Mouse (Mus musculus): ENCODE data around the gene Neurog1. TPM values are rescaled to one million over a fixed set of nuclear protein-coding genes. Genes with fewer than 3 reads are reported as not detected.

The Neurog1 gene
- polyA plus RNA-seq, 1 experiment: 10.1 TPM

- no peak for TF ChIP-seq POLR2A (IDR thresholded peaks at IDR 0.05; ENCODE audit: borderline replicate concordance, extremely low read depth, insufficient read depth, insufficient read length, poor library complexity, severe bottlenecking)
- TF ChIP-seq CTCF (IDR thresholded peaks at IDR 0.05; ENCODE audit: borderline replicate concordance, extremely low read depth, insufficient read depth, insufficient read length): no peak
- no peak for DNase-seq (ENCODE audit: low read depth)
Observed at GRCm38 (mm10) chr13:56257469-56258153, 5.6 kb upstream of the Neurog1 start.

- peak; percentile 42 for DNase-seq (ENCODE audit: low read depth)
- TF ChIP-seq CTCF (IDR thresholded peaks at IDR 0.05; ENCODE audit: borderline replicate concordance, extremely low read depth, insufficient read depth, insufficient read length): no peak
- TF ChIP-seq POLR2A (IDR thresholded peaks at IDR 0.05; ENCODE audit: borderline replicate concordance, extremely low read depth, insufficient read depth, insufficient read length, poor library complexity, severe bottlenecking): no peak
Observed at GRCm38 (mm10) chr13:56256716-56257299, 4.8 kb upstream of the Neurog1 start.

- no peak for TF ChIP-seq CTCF (IDR thresholded peaks at IDR 0.05; ENCODE audit: borderline replicate concordance, extremely low read depth, insufficient read depth, insufficient read length)
- no peak for TF ChIP-seq POLR2A (IDR thresholded peaks at IDR 0.05; ENCODE audit: borderline replicate concordance, extremely low read depth, insufficient read depth, insufficient read length, poor library complexity, severe bottlenecking)
- no peak for DNase-seq (ENCODE audit: low read depth)
Observed at GRCm38 (mm10) chr13:56253379-56253778, 1.4 kb upstream of the Neurog1 start.

GRCm38 (mm10) chr13:56252783-56253182, 820 bp upstream of the Neurog1 start:
- peak; percentile 74 for DNase-seq (ENCODE audit: low read depth)
- TF ChIP-seq CTCF (IDR thresholded peaks at IDR 0.05; ENCODE audit: borderline replicate concordance, extremely low read depth, insufficient read depth, insufficient read length) (no peak), POLR2A (IDR thresholded peaks at IDR 0.05; ENCODE audit: borderline replicate concordance, extremely low read depth, insufficient read depth, insufficient read length, poor library complexity, severe bottlenecking) (no peak)

- peak; percentile 50 for DNase-seq (ENCODE audit: low read depth)
- TF ChIP-seq CTCF (IDR thresholded peaks at IDR 0.05; ENCODE audit: borderline replicate concordance, extremely low read depth, insufficient read depth, insufficient read length) (no peak), POLR2A (IDR thresholded peaks at IDR 0.05; ENCODE audit: borderline replicate concordance, extremely low read depth, insufficient read depth, insufficient read length, poor library complexity, severe bottlenecking) (no peak)
Observed at GRCm38 (mm10) chr13:56251176-56251923, 613 bp downstream of the Neurog1 start.

GRCm38 (mm10) chr13:56250551-56251161, 1.3 kb downstream of the Neurog1 start:
- peak; percentile 53 for DNase-seq (ENCODE audit: low read depth)
- TF ChIP-seq POLR2A (IDR thresholded peaks at IDR 0.05; ENCODE audit: borderline replicate concordance, extremely low read depth, insufficient read depth, insufficient read length, poor library complexity, severe bottlenecking) (no peak), CTCF (IDR thresholded peaks at IDR 0.05; ENCODE audit: borderline replicate concordance, extremely low read depth, insufficient read depth, insufficient read length) (no peak)

- peak; percentile 56 for DNase-seq (ENCODE audit: low read depth)
- TF ChIP-seq POLR2A (IDR thresholded peaks at IDR 0.05; ENCODE audit: borderline replicate concordance, extremely low read depth, insufficient read depth, insufficient read length, poor library complexity, severe bottlenecking) (no peak), CTCF (IDR thresholded peaks at IDR 0.05; ENCODE audit: borderline replicate concordance, extremely low read depth, insufficient read depth, insufficient read length) (no peak)
Observed at GRCm38 (mm10) chr13:56249593-56250341, 2.2 kb downstream of the Neurog1 start.

- no peak for TF ChIP-seq POLR2A (IDR thresholded peaks at IDR 0.05; ENCODE audit: borderline replicate concordance, extremely low read depth, insufficient read depth, insufficient read length, poor library complexity, severe bottlenecking)
- TF ChIP-seq CTCF (IDR thresholded peaks at IDR 0.05; ENCODE audit: borderline replicate concordance, extremely low read depth, insufficient read depth, insufficient read length): no peak
- no peak for DNase-seq (ENCODE audit: low read depth)
Observed at GRCm38 (mm10) chr13:56243104-56243503, 8.9 kb downstream of the Neurog1 start.

- peak; percentile 85 for DNase-seq (ENCODE audit: low read depth)
- no peak for TF ChIP-seq CTCF (IDR thresholded peaks at IDR 0.05; ENCODE audit: borderline replicate concordance, extremely low read depth, insufficient read depth, insufficient read length)
- TF ChIP-seq POLR2A (IDR thresholded peaks at IDR 0.05; ENCODE audit: borderline replicate concordance, extremely low read depth, insufficient read depth, insufficient read length, poor library complexity, severe bottlenecking): no peak
Observed at GRCm38 (mm10) chr13:56240012-56240770, 11.8 kb downstream of the Neurog1 start.

- TF ChIP-seq CTCF (IDR thresholded peaks at IDR 0.05; ENCODE audit: borderline replicate concordance, extremely low read depth, insufficient read depth, insufficient read length) (no peak), POLR2A (IDR thresholded peaks at IDR 0.05; ENCODE audit: borderline replicate concordance, extremely low read depth, insufficient read depth, insufficient read length, poor library complexity, severe bottlenecking) (no peak)
- no peak for DNase-seq (ENCODE audit: low read depth)
Observed at GRCm38 (mm10) chr13:56237905-56238304, 14.1 kb downstream of the Neurog1 start.

All from brain, embryonic 14.5 days (tissue).